In the genomic region with DNA sequence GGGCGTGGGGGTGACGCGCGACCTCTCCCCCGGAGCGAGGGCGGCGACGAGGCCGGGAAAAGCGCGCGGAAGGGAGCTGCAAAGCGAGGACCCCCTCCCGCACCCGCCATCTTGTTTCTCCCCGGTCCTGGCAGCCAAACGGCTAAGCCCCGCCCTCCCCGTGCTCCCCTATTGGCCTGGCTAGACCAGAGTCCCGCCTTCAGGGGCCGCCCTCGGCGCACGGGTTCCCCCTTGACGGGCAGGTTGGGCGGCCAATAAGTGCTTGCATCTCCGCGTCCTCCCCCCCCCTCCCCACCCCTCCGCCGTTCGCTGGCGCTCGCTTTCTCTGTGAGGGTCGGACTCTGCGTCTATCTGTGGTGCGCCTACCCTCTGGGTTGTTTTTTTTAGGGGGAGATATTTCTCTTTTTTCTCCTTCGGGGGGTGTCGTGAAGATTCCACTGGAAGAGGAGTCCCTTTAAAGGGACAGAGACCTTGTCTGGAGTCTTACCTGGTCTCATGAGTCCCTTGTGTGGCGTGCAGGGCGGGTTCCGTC, we compare ENCODE assay signal across 8 mouse cellular contexts. TPM values are rescaled to one million over a fixed set of nuclear protein-coding genes. Genes with fewer than 3 reads are reported as not detected.
DNase-seq lines count a peak whose midpoint lies in the region; ATAC-seq and TF ChIP-seq lines count a peak whose summit lies in the region.

No protein-coding gene starts in this region.

- peak; percentile 86 for TF ChIP-seq POLR2A in embryonic fibroblast, embryonic 13.5 days (IDR thresholded peaks at IDR 0.05; ENCODE audit: low read depth, low read length)

- no peaks in the 10 kb centered on the region for H3K4me1 ChIP-seq in embryonic fibroblast, embryonic 13.5 days (ENCODE audit: control insufficient read depth, insufficient read depth, low read length)
- peaks cover 30% of the 10 kb centered on the region for H3K4me1 ChIP-seq in heart, embryonic 10.5 days
- H3K4me1 ChIP-seq in kidney, embryonic 14.5 days (ENCODE audit: control insufficient read depth, insufficient read depth, low read length): peaks cover 13% of the 10 kb centered on the region; the same call in 1 of the 2 replicates
- H3K4me1 ChIP-seq in limb, embryonic 15.5 days: peaks cover 29% of the 10 kb centered on the region
- 0 out of 2 replicates have a peak, but pooled peaks cover 3% of the 10 kb centered on the region for H3K4me1 ChIP-seq in midbrain, postnatal 0 days (ENCODE audit: insufficient read depth, low read length)

- peak overlapping the region; percentile 100 for H3K9ac ChIP-seq in kidney, embryonic 14.5 days (ENCODE audit: low read depth, low read length)
- peak overlapping the region; percentile 99 for H3K9ac ChIP-seq in limb, embryonic 15.5 days
- H3K9ac ChIP-seq in midbrain, postnatal 0 days (replicated peaks; ENCODE audit: low read length, poor library complexity, severe bottlenecking): peak overlapping the region; percentile 100

- no peaks in the 10 kb centered on the region for H3K9me3 ChIP-seq in heart, embryonic 10.5 days
- no peaks in the 10 kb centered on the region for H3K9me3 ChIP-seq in kidney, embryonic 14.5 days (ENCODE audit: control insufficient read depth, low read length)
- no peaks in the 10 kb centered on the region for H3K9me3 ChIP-seq in limb, embryonic 15.5 days
- H3K9me3 ChIP-seq in midbrain, postnatal 0 days (ENCODE audit: low read length): no peaks in the 10 kb centered on the region

- H3K4me2 ChIP-seq in kidney, embryonic 14.5 days (replicated peaks; ENCODE audit: low read depth, low read length): peak overlapping the region; percentile 99
- peak overlapping the region; percentile 55 for H3K4me2 ChIP-seq in limb, embryonic 15.5 days
- H3K4me2 ChIP-seq in midbrain, postnatal 0 days (ENCODE audit: low read depth, low read length, poor library complexity, severe bottlenecking): peak overlapping the region; percentile 98

- peak overlapping the region; percentile 68 for H3K4me3 ChIP-seq in C2C12 (ENCODE audit: insufficient read depth, poor library complexity, severe bottlenecking)
- peak overlapping the region; percentile 95 for H3K4me3 ChIP-seq in embryonic fibroblast, embryonic 13.5 days (ENCODE audit: insufficient read depth, low read length)
- peak overlapping the region; percentile 90 for H3K4me3 ChIP-seq in heart, embryonic 10.5 days
- H3K4me3 ChIP-seq in kidney, embryonic 14.5 days (ENCODE audit: low read length): peak overlapping the region; percentile 84
- H3K4me3 ChIP-seq in limb, embryonic 15.5 days: peak overlapping the region; percentile 79
- peak overlapping the region; percentile 84 for H3K4me3 ChIP-seq in midbrain, postnatal 0 days (ENCODE audit: low read depth, low read length)

- H3ac ChIP-seq in C2C12 (ENCODE audit: control insufficient read depth, insufficient read length, low read depth): peak overlapping the region; percentile 80

- TF ChIP-seq CTCF in C2C12 (IDR thresholded peaks at IDR 0.05; ENCODE audit: control insufficient read depth, insufficient read depth, insufficient read length): no peak
- TF ChIP-seq CTCF in embryonic fibroblast, embryonic 13.5 days (IDR thresholded peaks at IDR 0.05; ENCODE audit: borderline replicate concordance, insufficient read depth, low read length): no peak
- TF ChIP-seq CTCF in midbrain, postnatal 0 days (IDR thresholded peaks at IDR 0.05): no peak; the same call in 1 of the 2 replicates

- H3K27ac ChIP-seq in embryonic fibroblast, embryonic 13.5 days (ENCODE audit: insufficient read depth, low read length): peak overlapping the region; percentile 66; the same call in 1 of the 2 replicates
- H3K27ac ChIP-seq in heart, embryonic 10.5 days: peak overlapping the region; percentile 100
- peak overlapping the region; percentile 96 for H3K27ac ChIP-seq in kidney, embryonic 14.5 days (ENCODE audit: low read depth, low read length)
- peak overlapping the region; percentile 99 for H3K27ac ChIP-seq in limb, embryonic 15.5 days
- H3K27ac ChIP-seq in midbrain, postnatal 0 days (ENCODE audit: low read depth, low read length): peak overlapping the region; percentile 100

- H3K27me3 ChIP-seq in C2C12 (ENCODE audit: control insufficient read depth, insufficient read depth, insufficient read length): no peaks in the 10 kb centered on the region
- peaks cover 3% of the 10 kb centered on the region; the same call in 1 of the 2 replicates for H3K27me3 ChIP-seq in heart, embryonic 10.5 days (ENCODE audit: insufficient read depth, poor library complexity, severe bottlenecking)
- no peaks in the 10 kb centered on the region for H3K27me3 ChIP-seq in kidney, embryonic 14.5 days (ENCODE audit: control insufficient read depth, insufficient read depth, low read length)
- H3K27me3 ChIP-seq in limb, embryonic 15.5 days: no peaks in the 10 kb centered on the region
- H3K27me3 ChIP-seq in midbrain, postnatal 0 days (ENCODE audit: insufficient read depth, low read length): no peaks in the 10 kb centered on the region

- H3K79me3 ChIP-seq in C2C12 (ENCODE audit: low read depth): peaks cover 15% of the 10 kb centered on the region

- peaks cover 7% of the 10 kb centered on the region for H3K36me3 ChIP-seq in C2C12 (ENCODE audit: control insufficient read depth, insufficient read depth)
- peaks cover 13% of the 10 kb centered on the region for H3K36me3 ChIP-seq in heart, embryonic 10.5 days
- peaks cover 9% of the 10 kb centered on the region for H3K36me3 ChIP-seq in kidney, embryonic 14.5 days (ENCODE audit: control insufficient read depth, insufficient read depth, low read length)
- H3K36me3 ChIP-seq in limb, embryonic 15.5 days: peaks cover 14% of the 10 kb centered on the region
- peaks cover 8% of the 10 kb centered on the region for H3K36me3 ChIP-seq in midbrain, postnatal 0 days (ENCODE audit: insufficient read depth, low read length)

- peaks cover 39% of the 10 kb centered on the region for H3K79me2 ChIP-seq in C2C12 (ENCODE audit: control insufficient read depth, insufficient read depth)

- DNase-seq in brain, adult 2 months (ENCODE audit: low read depth, low spot score): peak; percentile 99
- peak; percentile 99 for DNase-seq in heart, embryonic 10.5 days (ENCODE audit: low spot score)
- DNase-seq in midbrain, postnatal 0 days (ENCODE audit: low spot score): peak; percentile 99
- peak; percentile 99 to 100 for DNase-seq in spleen, postnatal 10 days (ENCODE audit: low spot score in 2 of 2)

- under 1% methylated on average over 34 of the region's 42 CpGs for WGBS in heart, embryonic 10.5 days
- under 1% methylated on average over 37 of the region's 42 CpGs for WGBS in kidney, embryonic 14.5 days
- WGBS in limb, embryonic 15.5 days: 0% methylated on average over 33 of the region's 42 CpGs
- WGBS in midbrain, postnatal 0 days: under 1% methylated on average over 31 of the region's 42 CpGs

- ATAC-seq in kidney, embryonic 14.5 days (ENCODE audit: low FRiP score, low TSS enrichment): peak; percentile 97
- peak; percentile 97 for ATAC-seq in limb, embryonic 15.5 days (ENCODE audit: insufficient number of reproducible peaks, low FRiP score, low TSS enrichment, low read depth)
- ATAC-seq in midbrain, postnatal 0 days (ENCODE audit: low FRiP score): peak; percentile 98

TF ChIP-seq in C2C12, 6 proteins besides CTCF, POLR2A, EP300 and RAD21:
- no peak for TF ChIP-seq MYOD1 (IDR thresholded peaks at IDR 0.05; ENCODE audit: control insufficient read depth, insufficient read length, low read depth)
- TF ChIP-seq MYOG (IDR thresholded peaks at IDR 0.05; ENCODE audit: control insufficient read depth, extremely low read depth, insufficient read length): no peak
- TF ChIP-seq CEBPB (IDR thresholded peaks at IDR 0.05; ENCODE audit: low read depth): no peak
- TF ChIP-seq FOSL1 (IDR thresholded peaks at IDR 0.05; ENCODE audit: insufficient read depth, low read length, poor library complexity, severe bottlenecking): no peak
- no peak for TF ChIP-seq USF1 (IDR thresholded peaks at IDR 0.05; ENCODE audit: low read depth)
- no peak for TF ChIP-seq MAX (IDR thresholded peaks at IDR 0.05)

RNA-seq across cellular contexts. Expression of a gene that starts 0.7 kb away (rescaled TPM):
- 10.8 TPM for polyA plus RNA-seq in C2C12 (2012; fragmentation: generic; extraction: Trizol)
- 41.9 and 43.7 TPM in 2 replicates for polyA plus RNA-seq in embryonic fibroblast, embryonic 13.5 days (2011; ENCODE audit: insufficient read length, low read depth, missing spikeins)
- 14.1 and 14.5 TPM in 2 replicates for polyA plus RNA-seq in heart, embryonic 10.5 days (2016; fragmentation: Nextera tagmentation; extraction: Ambion mirVana)
- polyA plus RNA-seq in kidney, embryonic 14.5 days (2014; fragmentation: Nextera tagmentation; extraction: Ambion mirVana): 10.2 and 16.2 TPM in 2 replicates
- polyA plus RNA-seq in limb, embryonic 15.5 days (2015; fragmentation: Nextera tagmentation; extraction: Ambion mirVana): 7.3 and 8.4 TPM in 2 replicates
- 14.9 and 21.5 TPM in 2 replicates for total RNA-seq in midbrain, postnatal 0 days (2014; rRNA removed)
- 3.5 and 4.9 TPM in 2 replicates for polyA plus RNA-seq in midbrain, postnatal 0 days (2015; fragmentation: Nextera tagmentation; extraction: Ambion mirVana)

RNA-seq across cellular contexts. Expression of a gene that starts 32.4 kb away (rescaled TPM):
- polyA plus RNA-seq in C2C12 (2012; fragmentation: generic; extraction: Trizol): not detected
- polyA plus RNA-seq in embryonic fibroblast, embryonic 13.5 days (2011; ENCODE audit: insufficient read length, low read depth, missing spikeins): 12.4 and 24.2 TPM in 2 replicates
- polyA plus RNA-seq in heart, embryonic 10.5 days (2016; fragmentation: Nextera tagmentation; extraction: Ambion mirVana): 5.3 and 13.6 TPM in 2 replicates
- 31.5 and 44.6 TPM in 2 replicates for polyA plus RNA-seq in kidney, embryonic 14.5 days (2014; fragmentation: Nextera tagmentation; extraction: Ambion mirVana)
- 126 and 130 TPM in 2 replicates for polyA plus RNA-seq in limb, embryonic 15.5 days (2015; fragmentation: Nextera tagmentation; extraction: Ambion mirVana)
- total RNA-seq in midbrain, postnatal 0 days (2014; rRNA removed): 0.66 and 1.5 TPM in 2 replicates
- 1.0 and 1.1 TPM in 2 replicates for polyA plus RNA-seq in midbrain, postnatal 0 days (2015; fragmentation: Nextera tagmentation; extraction: Ambion mirVana)

RNA-seq across cellular contexts. Expression of a gene that starts 56.7 kb away (rescaled TPM):
- not detected for polyA plus RNA-seq in C2C12 (2012; fragmentation: generic; extraction: Trizol)
- polyA plus RNA-seq in embryonic fibroblast, embryonic 13.5 days (2011; ENCODE audit: insufficient read length, low read depth, missing spikeins): not detected in 2 replicates
- not detected in 2 replicates for polyA plus RNA-seq in heart, embryonic 10.5 days (2016; fragmentation: Nextera tagmentation; extraction: Ambion mirVana)
- polyA plus RNA-seq in kidney, embryonic 14.5 days (2014; fragmentation: Nextera tagmentation; extraction: Ambion mirVana): not detected in 2 replicates
- polyA plus RNA-seq in limb, embryonic 15.5 days (2015; fragmentation: Nextera tagmentation; extraction: Ambion mirVana): 13.8 and 14.1 TPM in 2 replicates
- 0.05 and 0.14 TPM in 2 replicates for total RNA-seq in midbrain, postnatal 0 days (2014; rRNA removed)
- 0.07 TPM in 1 of 2 replicates, not detected in the other for polyA plus RNA-seq in midbrain, postnatal 0 days (2015; fragmentation: Nextera tagmentation; extraction: Ambion mirVana)

Comparison
In these comparisons a context has a peak if more than half of its experiments do, and no peak if none do; other contexts are left out.
1. Peak in every context shown above with its lines: DNase-seq, ATAC-seq, H3K4me3 ChIP-seq and H3K27ac ChIP-seq.
2. RNA of a gene that starts 56.7 kb away (polyA plus RNA-seq): 13.8 to 14.1 TPM in limb, embryonic 15.5 days; 0.07 TPM in midbrain, postnatal 0 days, not detected in kidney, embryonic 14.5 days, not detected in C2C12 (single experiment), not detected in embryonic fibroblast, embryonic 13.5 days and not detected in heart, embryonic 10.5 days; every median in the first group is over 10 times any median in the second.